Mouse (Mus musculus) stomach, postnatal 0 days (tissue): Measurements from ENCODE around the gene Map3k3. TPM values are rescaled to one million over a fixed set of nuclear protein-coding genes. Genes with fewer than 3 reads are reported as not detected.

ENCODE experiments used
- ATAC-seq: fragments of 200-750 bp; cut with Nextera tagmentation; 2 replicates; pipeline ENCODE4 v1.8.0; 2017; ENCODE audit not compliant: low FRiP score, low TSS enrichment
- DNase-seq: peaks from one replicate; pipeline ENCODE4 v3.0.0-alpha.2; 2016; ENCODE audit warnings: low spot score
- H3K27ac ChIP-seq: fragments of 300-500 bp; sonication (generic); replicated peaks from 2 replicates; pipeline ENCODE4 v1.5.1; 2014; ENCODE audit warnings: mild to moderate bottlenecking, control low read depth
- H3K27me3 ChIP-seq: fragments of 300-500 bp; sonication (generic); 2 replicates; pipeline ENCODE4 v1.6.1; 2014; ENCODE audit warnings: low read length; ENCODE audit not compliant: control insufficient read depth, insufficient read depth
- H3K36me3 ChIP-seq: fragments of 300-500 bp; sonication (generic); 2 replicates; pipeline ENCODE4 v1.6.1; 2014; ENCODE audit warnings: low read length, mixed read lengths; ENCODE audit not compliant: control insufficient read depth, insufficient read depth
- H3K4me1 ChIP-seq: fragments of 300-500 bp; sonication (generic); replicated peaks from 2 replicates; pipeline ENCODE4 v1.6.1; 2014; ENCODE audit warnings: antibody characterized with exemption; ENCODE audit not compliant: control insufficient read depth, insufficient read depth
- H3K4me2 ChIP-seq: fragments of 300-500 bp; sonication (generic); replicated peaks from 2 replicates; pipeline ENCODE4 v1.6.1; 2014; ENCODE audit warnings: low read depth, mild to moderate bottlenecking, control low read depth, moderate library complexity
- H3K4me3 ChIP-seq: fragments of 300-500 bp; sonication (generic); 2 replicates; pipeline ENCODE4 v1.5.1; 2014; ENCODE audit warnings: low read depth, low read length, control low read depth
- H3K9ac ChIP-seq: fragments of 300-500 bp; sonication (generic); 2 replicates; pipeline ENCODE4 v1.6.1; 2014; ENCODE audit warnings: mild to moderate bottlenecking, low read length, control low read depth, mixed read lengths
- H3K9me3 ChIP-seq: fragments of 300-500 bp; sonication (generic); 2 replicates; pipeline ENCODE4 v1.6.1; 2016; ENCODE audit warnings: low read length; ENCODE audit not compliant: control insufficient read depth
- CTCF ChIP-seq: IDR thresholded peaks from 2 replicates; pipeline ENCODE4 v1.5.1; 2016; ENCODE audit warnings: antibody characterized with exemption, low read depth, mild to moderate bottlenecking, moderate library complexity
- EP300 ChIP-seq: optimal IDR thresholded peaks from 2 replicates; pipeline ENCODE3; 2016; ENCODE audit warnings: antibody characterized with exemption
- WGBS: fragments of 180-500 bp; shearing (Covaris S2); extraction: QIAGEN DNeasy Blood & Tissue Kit; methylation state at CpG from one replicate; pipeline ENCODE4 v1.1.7; 2014; 5-methylcytosine and 5-hydroxymethylcytosine counted together
- polyA plus RNA-seq: library from polyadenylated mRNA; unstranded; fragments of >200 nt; fragmentation: Nextera tagmentation; extraction: Ambion mirVana; gene quantifications from 2 replicates; pipeline ENCODE4 v1.2.1, GENCODE M21; 2015

The Map3k3 gene
- polyA plus RNA-seq, 1 experiment from 2014 or later, result 8.7 TPM

DNA sequence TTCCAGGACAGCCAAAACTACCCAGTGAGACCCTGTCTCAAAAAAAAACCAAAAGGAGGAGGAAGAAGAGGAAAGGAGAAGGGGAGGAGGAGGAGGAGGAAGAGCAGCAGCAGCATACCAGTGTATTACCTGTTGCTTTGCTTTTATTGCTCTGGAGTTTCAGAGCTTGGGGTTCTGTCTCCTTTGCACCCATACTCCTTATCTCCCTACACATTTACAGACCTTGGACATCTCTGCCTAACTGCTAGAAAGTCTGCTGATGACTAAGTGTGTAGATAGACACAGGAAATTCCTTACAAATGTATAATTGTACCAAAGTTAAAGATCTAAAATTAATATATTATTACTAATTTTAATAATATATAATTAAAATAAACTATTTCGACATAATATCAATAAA, 39.2 kb upstream of the Map3k3 start:
- 95% methylated on average over 1 of the region's 1 CpGs for WGBS

GRCm38 (mm10) chr11:106045780-106046179, 38.6 kb upstream of the Map3k3 start:
- DNase-seq, result no peak
- no peaks in the 10 kb centered on the region for H3K27me3 ChIP-seq
- 92% methylated on average over 3 of the region's 3 CpGs for WGBS
- no peak overlapping the region for H3K27ac ChIP-seq
- 0 out of 2 replicates have a peak, but pooled peaks cover 8% of the 10 kb centered on the region for H3K36me3 ChIP-seq
- ATAC-seq, result no peak
- no peaks in the 10 kb centered on the region for H3K9me3 ChIP-seq
- no peak overlapping the region for H3K4me2 ChIP-seq
- H3K9ac ChIP-seq, result no peak overlapping the region
- no peak for TF ChIP-seq CTCF
- TF ChIP-seq EP300, result no peak
- H3K4me3 ChIP-seq, result no peak overlapping the region
- no peaks in the 10 kb centered on the region for H3K4me1 ChIP-seq

More for the DNA sequence above, 39.2 kb upstream of the Map3k3 start:
- H3K4me2 ChIP-seq, result no peak overlapping the region
- TF ChIP-seq EP300, result no peak
- no peak for TF ChIP-seq CTCF
- ATAC-seq, result no peak
- no peak overlapping the region for H3K4me3 ChIP-seq
- H3K27me3 ChIP-seq, result no peaks in the 10 kb centered on the region
- H3K4me1 ChIP-seq, result no peaks in the 10 kb centered on the region
- H3K27ac ChIP-seq, result no peak overlapping the region
- DNase-seq, result no peak
- no peak overlapping the region for H3K9ac ChIP-seq
- H3K36me3 ChIP-seq, result 0 out of 2 replicates have a peak, but pooled peaks cover 8% of the 10 kb centered on the region
- no peaks in the 10 kb centered on the region for H3K9me3 ChIP-seq

DNA sequence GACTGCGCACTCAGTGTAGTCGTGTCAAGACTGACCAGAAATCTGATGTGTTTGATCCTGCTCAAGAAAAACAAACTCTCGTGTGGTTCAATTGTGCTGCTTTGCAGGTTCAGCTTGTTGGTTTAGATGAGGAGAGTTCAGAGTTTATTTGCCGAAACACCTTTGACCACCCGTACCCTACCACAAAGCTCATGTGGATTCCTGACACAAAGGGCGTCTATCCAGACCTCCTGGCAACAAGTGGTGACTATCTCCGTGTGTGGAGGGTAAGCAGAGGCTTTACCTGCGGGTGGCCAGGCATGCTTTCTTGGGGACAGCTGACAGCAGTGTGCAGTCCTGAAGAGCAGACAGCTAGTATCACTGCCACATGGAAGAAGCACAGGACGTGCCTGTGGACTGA, 37.8 kb upstream of the Map3k3 start:
- H3K9me3 ChIP-seq, result no peaks in the 10 kb centered on the region
- no peaks in the 10 kb centered on the region for H3K4me1 ChIP-seq
- DNase-seq (no peak), ATAC-seq (no peak)
- H3K36me3 ChIP-seq, result peaks cover 13% of the 10 kb centered on the region; the same call in 1 of the 2 replicates
- H3K9ac ChIP-seq, result no peak overlapping the region
- H3K4me2 ChIP-seq, result no peak overlapping the region
- no peaks in the 10 kb centered on the region for H3K27me3 ChIP-seq
- TF ChIP-seq CTCF (no peak), EP300 (no peak)
- H3K27ac ChIP-seq, result no peak overlapping the region
- WGBS, result 68% methylated on average over 9 of the region's 9 CpGs
- H3K4me3 ChIP-seq, result no peak overlapping the region

- H3K4me3 ChIP-seq, result no peak overlapping the region
- ATAC-seq (peak; percentile 80), DNase-seq (no peak)
- H3K9me3 ChIP-seq, result no peaks in the 10 kb centered on the region
- peaks cover 50% of the 10 kb centered on the region for H3K36me3 ChIP-seq
- no peaks in the 10 kb centered on the region for H3K27me3 ChIP-seq
- H3K9ac ChIP-seq, result no peak overlapping the region
- WGBS, result 68% methylated on average over 2 of the region's 2 CpGs
- no peaks in the 10 kb centered on the region for H3K4me1 ChIP-seq
- TF ChIP-seq EP300 (no peak), CTCF (no peak)
- H3K27ac ChIP-seq, result no peak overlapping the region; the same call in 1 of the 2 replicates
- no peak overlapping the region for H3K4me2 ChIP-seq
Observed at GRCm38 (mm10) chr11:106053921-106054320, 30.5 kb upstream of the Map3k3 start.

- no peak for DNase-seq
- Histone ChIP-seq H3K4me3 (no peak overlapping the region), H3K27me3 (no peaks in the 10 kb centered on the region), H3K4me2 (no peak overlapping the region), H3K9ac (no peak overlapping the region), H3K9me3 (no peaks in the 10 kb centered on the region), H3K36me3 (peaks cover 52% of the 10 kb centered on the region), H3K27ac (no peak overlapping the region), H3K4me1 (no peaks in the 10 kb centered on the region)
- TF ChIP-seq EP300 (no peak), CTCF (no peak)
- ATAC-seq, result no peak
- 95% methylated on average over 8 of the region's 8 CpGs for WGBS
Observed at GRCm38 (mm10) chr11:106054600-106054999, 29.8 kb upstream of the Map3k3 start.

DNA sequence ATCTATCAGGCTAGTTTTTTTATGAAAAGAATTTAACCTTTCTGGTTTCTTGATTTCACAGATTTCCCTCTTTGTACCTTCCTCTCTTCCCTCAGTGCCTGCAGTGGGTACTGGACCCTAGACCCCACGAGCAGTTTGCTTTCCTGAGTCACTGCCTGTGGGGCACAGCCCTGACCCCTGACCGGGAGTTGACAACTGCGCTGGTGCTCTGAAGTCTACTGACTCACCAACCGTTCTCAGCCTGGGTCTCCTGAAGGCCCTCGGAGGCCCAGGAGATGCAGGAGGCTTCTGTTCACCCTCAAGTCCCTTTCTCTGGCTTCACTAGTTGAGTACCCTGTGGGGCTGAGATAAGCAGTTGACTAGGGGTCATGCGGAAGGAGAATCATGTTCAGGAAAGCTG, 29.1 kb upstream of the Map3k3 start:
- peaks cover 50% of the 10 kb centered on the region for H3K36me3 ChIP-seq
- no peak for ATAC-seq

More for the DNA sequence above, 29.1 kb upstream of the Map3k3 start:
- Histone ChIP-seq H3K27ac (no peak overlapping the region), H3K4me3 (no peak overlapping the region), H3K9ac (no peak overlapping the region), H3K9me3 (no peaks in the 10 kb centered on the region), H3K4me1 (no peaks in the 10 kb centered on the region), H3K27me3 (no peaks in the 10 kb centered on the region), H3K4me2 (no peak overlapping the region)
- TF ChIP-seq CTCF, result no peak
- TF ChIP-seq EP300, result no peak
- DNase-seq, result no peak
- WGBS, result 86% methylated on average over 6 of the region's 6 CpGs
